Mouse (Mus musculus) liver (tissue): ENCODE measurements around the gene Cpeb3.
A peak's percentile ranks its signal among the peaks of the same experiment; 100 is the strongest.
"Not testable (repeated sequence)": the region's sequence is repeated elsewhere in the genome, so short reads cannot be mapped to it uniquely, and the experiment has no call there.

ENCODE experiments used
- DNase-seq: peaks from one replicate; pipeline ENCODE4 v3.0.0-alpha.2; 2020; ENCODE audit warnings: mixed read lengths

Gene Cpeb3

GRCm38 (mm10) chr19:37206641-37207302, 1.6 kb downstream of the Cpeb3 start:
- peak; percentile 66 for DNase-seq

- not testable (repeated sequence) for DNase-seq
These were observed 3.2 kb downstream of the Cpeb3 start for GRCm38 (mm10) chr19:37205155-37205554.

GRCm38 (mm10) chr19:37203371-37203770, 5.0 kb downstream of the Cpeb3 start:
- DNase-seq: no peak

GRCm38 (mm10) chr19:37199889-37200288, 8.5 kb downstream of the Cpeb3 start:
- no peak for DNase-seq

GRCm38 (mm10) chr19:37198165-37198880, 10.1 kb downstream of the Cpeb3 start:
- DNase-seq: peak; percentile 49

GRCm38 (mm10) chr19:37192475-37193058, 15.8 kb downstream of the Cpeb3 start:
- DNase-seq: no peak

- DNase-seq: no peak
These were observed 19.9 kb downstream of the Cpeb3 start for GRCm38 (mm10) chr19:37188366-37188948.

GRCm38 (mm10) chr19:37177819-37178708, 30.3 kb downstream of the Cpeb3 start:
- DNase-seq: peak; percentile 71

GRCm38 (mm10) chr19:37176879-37177462, 31.4 kb downstream of the Cpeb3 start:
- no peak for DNase-seq

- no peak for DNase-seq
These were observed 32.5 kb downstream of the Cpeb3 start for GRCm38 (mm10) chr19:37175919-37176318.

GRCm38 (mm10) chr19:37175436-37175805, 33.0 kb downstream of the Cpeb3 start:
- DNase-seq: no peak

- DNase-seq: peak; percentile 49
These were observed 33.5 kb downstream of the Cpeb3 start for GRCm38 (mm10) chr19:37174716-37175435.

- peak; percentile 37 for DNase-seq
These were observed 34.2 kb downstream of the Cpeb3 start for GRCm38 (mm10) chr19:37174116-37174715.

- no peak for DNase-seq
These were observed 34.9 kb downstream of the Cpeb3 start for GRCm38 (mm10) chr19:37173331-37174115.

GRCm38 (mm10) chr19:37172566-37173130, 35.8 kb downstream of the Cpeb3 start:
- DNase-seq: no peak

GRCm38 (mm10) chr19:37172096-37172495, 36.3 kb downstream of the Cpeb3 start:
- DNase-seq: no peak

- no peak for DNase-seq
These were observed 51.5 kb downstream of the Cpeb3 start for GRCm38 (mm10) chr19:37156770-37157336.

- no peak for DNase-seq
These were observed 52.4 kb downstream of the Cpeb3 start for GRCm38 (mm10) chr19:37156040-37156439.

- peak; percentile 23 for DNase-seq
These were observed 61.3 kb downstream of the Cpeb3 start for GRCm38 (mm10) chr19:37147145-37147544.

- no peak for DNase-seq
These were observed 62.6 kb downstream of the Cpeb3 start for GRCm38 (mm10) chr19:37145846-37146245.
